9 mouse cellular contexts compared by ENCODE assay signal in the genomic region with DNA sequence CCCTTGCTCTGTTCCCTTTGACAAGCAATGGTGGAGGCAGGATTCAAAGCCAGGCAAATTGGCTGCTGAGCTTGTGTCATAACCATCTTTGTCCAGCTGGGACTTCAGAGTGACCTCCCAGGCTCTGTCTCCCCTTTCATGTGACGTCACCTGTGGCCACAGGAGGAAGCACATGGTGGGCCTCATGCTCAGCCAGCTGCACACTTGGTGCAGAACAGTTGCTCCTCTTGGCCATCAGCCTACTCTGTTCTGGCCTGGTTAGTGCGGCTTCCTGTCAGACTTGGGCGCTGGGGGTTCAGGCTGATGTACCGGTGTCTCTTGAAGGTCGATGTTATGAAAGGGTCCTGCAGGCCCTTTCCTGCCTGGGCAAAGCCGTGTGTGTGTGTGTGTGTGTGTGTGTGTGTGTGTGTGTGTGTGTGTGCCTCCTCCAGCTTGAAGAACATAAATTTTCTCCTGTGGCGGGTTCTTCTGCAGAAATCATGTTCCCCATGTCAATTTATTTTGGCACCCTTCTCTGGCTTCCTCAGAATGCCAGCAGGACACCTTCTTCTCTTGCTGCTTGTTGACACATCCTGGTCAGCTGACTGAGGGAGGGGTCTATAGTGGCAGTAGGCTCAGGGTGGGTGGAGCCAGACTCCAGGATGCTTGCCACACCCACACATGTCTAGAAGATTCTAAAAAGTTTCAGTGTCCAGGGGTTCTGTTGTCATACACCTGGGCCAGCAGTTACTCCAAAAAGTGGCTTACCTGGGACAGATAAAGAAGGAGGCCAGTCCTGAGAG. TPM values are rescaled to one million over a fixed set of nuclear protein-coding genes. Genes with fewer than 3 reads are reported as not detected.
A peak's percentile ranks its signal among the peaks of the same experiment; 100 is the strongest.
DNase-seq lines count a peak whose midpoint lies in the region; ATAC-seq and TF ChIP-seq lines count a peak whose summit lies in the region.
"Had no signal": no experiment of that assay in that cellular context is flagged by ENCODE, and none has a peak within 500 bp of the region (broad histone marks: within the 10 kb centered on the region; RNA-seq: fewer than 3 reads in every experiment).

No protein-coding gene starts in this region.

- no peak for DNase-seq in spleen, adult 2 months (ENCODE audit: low read depth in 1 of 2, low spot score in 2 of 2)
- DNase-seq in spleen, adult 18-20 months = no peak
- DNase-seq in gastrocnemius, adult 2 months = peak; percentile 61
- DNase-seq in kidney, postnatal 36 days = peak; percentile 27 to 48
- peak; percentile 45 for DNase-seq in thymus, postnatal 14 days
- no peak for DNase-seq in right cerebral cortex, postnatal 25 days
- DNase-seq: adrenal gland, adult 2 months had no signal

- TF ChIP-seq POLR2A in spleen, adult 2 months (IDR thresholded peaks at IDR 0.05; ENCODE audit: low read depth, low read length) = no peak

- H3K27ac ChIP-seq in spleen, adult 2 months (ENCODE audit: insufficient read depth, low read length) = peak overlapping the region; percentile 41; the same call in 1 of the 2 replicates
- H3K27ac ChIP-seq in gastrocnemius, adult 2 months = no peak overlapping the region

- H3K27me3 ChIP-seq in spleen, adult 2 months (ENCODE audit: control insufficient read depth, insufficient read depth, low read length) = no peaks in the 10 kb centered on the region

- TF ChIP-seq CTCF in spleen, adult 2 months (IDR thresholded peaks at IDR 0.05; ENCODE audit: extremely low read depth, insufficient read depth, insufficient read length, insufficient replicate concordance) = no peak
- no peak for TF ChIP-seq CTCF in gastrocnemius, adult 2 months (IDR thresholded peaks at IDR 0.05)

- H3K36me3 ChIP-seq in spleen, adult 2 months (ENCODE audit: control insufficient read depth, insufficient read depth, low read length) = no peaks in the 10 kb centered on the region

- intact Hi-C loops in gastrocnemius, adult 2 months (cut with DNase I) = no loop called here

- ATAC-seq in megakaryocyte-erythroid progenitor cell, adult 5-6 weeks (replicated peaks; ENCODE audit: low FRiP score, low TSS enrichment, poor library complexity, severe bottlenecking) = no peak

- peaks cover 11% of the 10 kb centered on the region; the same call in 1 of the 2 replicates for H3K4me1 ChIP-seq in spleen, adult 2 months (ENCODE audit: control insufficient read depth, insufficient read depth, insufficient read length)

- H3K4me3 ChIP-seq in spleen, adult 2 months (ENCODE audit: extremely low read depth, insufficient read depth, insufficient read length) = no peak overlapping the region
- no peak overlapping the region for H3K4me3 ChIP-seq in gastrocnemius, adult 2 months
- H3K4me3 ChIP-seq: erythroblast, embryonic 14.5 days had no signal

- 8% methylated on average over 7 of the region's 7 CpGs for WGBS in spleen, adult 2 months

RNA-seq across cellular contexts. Expression of gene Cracr2a, which starts 5.0 kb away (rescaled TPM):
- 3.4 and 4.0 TPM in 2 replicates for polyA plus RNA-seq in spleen, adult 2 months (2012; rRNA removed)
- total RNA-seq in gastrocnemius, adult 2 months (2021) = under 1 TPM; 0.08 to 0.36 TPM
- 6.5 and 8.9 TPM in 2 replicates for total RNA-seq in megakaryocyte-erythroid progenitor cell, adult 5-6 weeks (2014; fragmentation: Nextera tagmentation)
- 5.2 and 8.8 TPM in 2 replicates for total RNA-seq in megakaryocyte-erythroid progenitor cell, adult 5-6 weeks (2017)

Comparison
In these comparisons a context has a peak if more than half of its experiments do, and no peak if none do; other contexts are left out.
1. DNase-seq: peak in gastrocnemius, adult 2 months (single experiment), kidney, postnatal 36 days (2 of 2) and thymus, postnatal 14 days (single experiment); none in spleen, adult 2 months (0 of 2), spleen, adult 18-20 months (0 of 2) and right cerebral cortex, postnatal 25 days (single experiment).
2. RNA of gene Cracr2a, which starts 5.0 kb away (total RNA-seq): 5.2 to 8.9 TPM in megakaryocyte-erythroid progenitor cell, adult 5-6 weeks; 0.08 to 0.36 TPM in gastrocnemius, adult 2 months; every median in the first group is over 4 times any median in the second.